Mouse (Mus musculus) heart, adult 18-20 months (tissue): Measurements from ENCODE around the gene Bmp8a. TPM values are rescaled to one million over a fixed set of nuclear protein-coding genes. Genes with fewer than 3 reads are reported as not detected.

ENCODE experiments used
- DNase-seq, 2 experiments: peaks; one replicate each; pipeline ENCODE4 v3.0.0; 2021 to 2022; ENCODE audit warnings: mixed read lengths in 1 of 2
- total RNA-seq, 2 experiments: library from RNA; stranded (reverse); gene quantifications; 2 replicates each; pipeline ENCODE4 v1.2.3; 2021

Gene Bmp8a
- total RNA-seq, 2 experiments from 2014 or later = not detected

DNA sequence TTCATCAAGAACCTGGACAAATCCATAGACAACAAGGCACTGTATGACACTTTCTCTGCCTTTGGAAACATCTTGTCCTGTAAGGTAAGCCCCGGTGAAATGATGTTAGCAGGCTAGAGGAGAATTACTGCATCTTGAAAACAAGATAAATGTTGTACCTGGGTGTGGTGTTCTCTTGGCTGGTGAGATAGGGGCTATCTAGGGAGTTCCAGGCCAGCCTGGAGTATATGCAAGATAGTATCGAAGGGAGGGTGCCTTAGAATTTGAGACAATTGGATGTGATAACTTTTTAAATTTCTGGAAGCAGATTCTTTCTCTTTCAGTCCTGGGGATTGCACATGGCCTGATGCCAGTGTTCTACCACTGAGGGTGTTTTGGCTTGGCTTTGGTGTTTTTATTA lies 56.3 kb downstream of the Bmp8a start:
- no peak for DNase-seq

DNA sequence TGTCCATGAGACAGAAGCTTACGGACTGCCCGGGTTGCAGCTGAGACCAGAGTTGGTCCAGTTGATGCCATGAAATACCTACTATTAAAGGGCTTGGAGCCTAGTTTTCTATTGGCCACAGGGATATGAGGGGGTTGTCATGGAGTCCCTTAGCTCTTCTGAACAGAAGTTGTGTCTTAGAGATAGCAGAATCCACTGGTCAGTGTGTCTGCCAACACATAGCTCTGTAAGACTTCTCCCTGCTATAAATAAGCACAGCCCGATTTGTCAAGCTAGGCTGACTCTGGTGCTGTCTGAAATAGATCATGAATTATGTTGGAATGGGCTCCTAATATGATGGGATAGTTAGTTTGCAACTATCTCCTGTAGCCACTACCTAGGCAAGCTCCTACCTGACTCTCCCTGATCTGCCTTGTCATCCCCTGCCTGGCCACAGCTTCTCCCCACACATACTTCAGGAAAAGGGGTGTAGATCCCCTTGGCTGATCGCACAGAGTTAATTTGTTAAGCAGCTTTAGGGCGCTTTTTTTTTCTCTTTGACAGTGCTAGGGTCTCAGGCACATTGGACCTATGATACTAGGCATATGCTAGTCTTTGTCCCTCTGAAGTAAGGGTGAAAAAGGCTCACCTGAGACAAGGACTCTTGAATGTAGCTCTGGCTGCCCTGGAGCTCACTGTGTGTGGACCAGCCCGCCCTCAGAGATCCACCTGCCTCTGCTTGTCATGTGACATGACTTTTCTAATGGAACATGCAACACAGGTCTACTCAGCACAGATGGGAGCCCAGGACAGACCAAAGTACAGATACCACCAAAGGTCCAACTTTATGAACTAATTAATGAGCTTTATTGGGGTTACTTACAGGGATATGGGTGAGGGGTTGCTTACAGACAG lies 58.1 kb downstream of the Bmp8a start:
- peak; percentile 46 to 60 for DNase-seq

DNA sequence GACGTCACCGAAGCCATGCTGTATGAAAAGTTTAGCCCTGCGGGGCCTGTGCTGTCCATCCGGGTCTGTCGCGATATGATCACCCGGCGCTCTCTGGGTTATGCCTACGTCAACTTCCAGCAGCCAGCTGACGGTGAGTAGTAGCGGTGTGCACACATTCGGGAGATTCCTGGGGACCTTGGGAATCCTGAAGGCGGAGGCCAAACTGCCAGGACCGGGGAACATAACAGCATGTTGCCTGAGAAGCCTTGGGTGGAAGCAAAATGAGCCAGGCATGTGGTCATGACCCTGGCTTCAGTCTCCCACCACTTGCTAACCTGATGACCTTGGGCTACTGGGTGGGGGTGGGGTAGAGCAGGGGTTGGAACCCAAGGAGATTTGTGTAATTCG lies 59.4 kb downstream of the Bmp8a start:
- peak; percentile 29 to 55 for DNase-seq

DNA sequence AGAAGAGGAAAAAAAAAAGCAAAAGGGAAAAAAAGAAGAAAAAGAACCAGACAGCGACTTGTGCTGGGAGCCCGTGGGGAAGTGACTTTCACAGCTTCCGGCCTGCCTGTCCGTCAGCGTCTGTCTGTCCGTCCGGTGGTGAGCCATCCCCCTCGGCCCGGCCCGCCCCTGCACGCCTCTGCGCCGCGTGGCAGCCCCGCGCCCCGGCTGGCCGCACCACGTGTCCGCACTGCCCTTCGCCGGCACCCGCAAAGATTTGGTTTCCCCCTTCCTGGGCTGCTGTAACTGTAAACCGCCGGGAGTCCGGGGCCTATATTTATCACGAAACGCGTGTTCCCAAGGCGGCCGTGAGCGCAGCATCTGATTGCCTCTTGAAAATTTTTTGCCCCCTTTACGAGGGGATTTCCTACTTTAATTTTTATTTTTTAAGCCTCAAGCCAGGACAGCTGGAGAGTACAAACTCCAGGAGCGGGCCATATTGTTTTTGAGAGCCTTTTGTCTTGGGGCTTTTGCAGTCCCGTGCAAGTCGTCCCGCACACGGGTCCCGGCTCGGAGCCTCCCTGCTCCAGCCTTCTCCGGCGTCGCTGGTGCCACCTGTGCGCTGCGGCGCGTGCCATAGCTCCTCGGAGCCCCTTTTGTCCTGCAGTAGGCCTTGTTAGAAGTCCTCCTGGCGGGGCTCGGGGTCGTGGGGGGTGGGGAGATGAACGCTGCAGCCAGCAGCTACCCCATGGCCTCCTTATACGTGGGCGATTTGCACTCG lies 60.0 kb downstream of the Bmp8a start:
- peak; percentile 57 for DNase-seq

DNA sequence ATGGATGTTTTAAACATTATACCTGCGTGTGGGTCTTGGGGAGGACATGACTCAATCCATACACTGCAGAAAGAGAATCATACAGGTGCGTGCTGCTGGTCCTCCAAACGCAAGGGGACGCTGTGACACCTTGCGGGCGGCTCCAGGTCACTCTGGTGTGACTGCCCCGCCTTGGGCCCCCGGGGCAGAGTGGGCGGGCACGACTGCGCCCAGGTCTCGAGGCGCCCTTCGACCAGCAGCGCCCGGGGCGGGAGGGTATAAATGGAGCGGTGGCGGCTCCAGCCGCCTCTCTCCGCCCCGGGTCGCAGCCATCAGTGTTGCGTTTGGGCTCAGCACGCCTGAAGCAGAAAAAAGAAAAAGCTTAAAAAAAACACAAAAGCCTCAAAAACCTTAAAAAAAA lies 60.6 kb downstream of the Bmp8a start:
- DNase-seq = peak; percentile 92 to 94

DNA sequence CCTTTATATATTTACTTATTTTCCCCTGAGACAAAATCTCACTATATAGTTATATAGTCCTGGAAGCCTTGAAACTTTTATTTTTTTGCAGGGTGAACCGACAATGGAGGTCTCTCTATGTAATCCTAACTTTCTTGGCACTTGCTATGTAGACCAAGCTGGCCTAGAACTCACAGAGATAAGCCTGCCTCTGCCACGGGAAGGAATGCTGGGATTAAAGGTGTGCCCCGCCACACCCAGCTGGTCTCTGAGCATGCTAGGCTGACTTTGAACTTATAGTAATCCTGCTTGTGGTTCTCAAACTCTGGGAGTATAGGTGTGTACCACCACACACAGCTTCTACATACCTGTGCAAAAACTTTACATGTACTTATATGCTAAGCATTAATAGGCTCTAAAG lies 62.9 kb downstream of the Bmp8a start:
- no peak for DNase-seq

DNA sequence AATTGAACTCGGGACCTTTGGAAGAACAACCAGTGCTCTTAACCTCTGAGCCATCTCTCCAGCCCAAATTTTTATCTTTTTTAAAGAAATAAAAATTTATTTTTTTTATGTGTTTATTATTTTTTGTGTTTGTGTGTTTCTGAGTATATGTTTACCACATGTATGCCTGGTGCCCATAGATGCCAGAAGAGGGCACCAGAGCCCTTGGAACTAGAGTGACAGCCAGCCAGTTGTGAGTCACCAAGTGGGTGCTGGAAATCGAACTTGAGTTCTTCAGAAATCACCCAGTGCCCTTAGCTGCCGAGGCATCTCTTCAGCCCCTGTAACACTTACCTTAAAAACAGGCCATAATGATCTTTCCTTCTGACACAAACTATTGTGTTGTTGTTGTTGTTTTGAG lies 72.0 kb downstream of the Bmp8a start:
- DNase-seq = no peak

Other genes with a start within 250 kb of the Bmp8a start
- not detected for gene Bmp8b, start 238.1 kb downstream of the Bmp8a start, total RNA-seq
- not detected for gene Oxct2b, start 227.0 kb downstream of the Bmp8a start, total RNA-seq
- 10 to 100 TPM; 21.1 to 26.5 TPM for gene Ppie, start 203.3 kb downstream of the Bmp8a start, total RNA-seq
- under 1 TPM; 0.05 to 0.50 TPM for gene Hpcal4, start 160.0 kb downstream of the Bmp8a start, total RNA-seq
- gene Nt5c1a, start 141.7 kb downstream of the Bmp8a start, total RNA-seq = 10 to 100 TPM; 50.8 to 64.1 TPM
- gene Heyl, start 109.7 kb downstream of the Bmp8a start, total RNA-seq = 10 to 100 TPM in 1 of 2 experiments, 1 to 10 TPM in 1; 8.9 to 11.2 TPM
- gene Pabpc4, start 80.9 kb downstream of the Bmp8a start, total RNA-seq = 100 to 1,000 TPM; 336 to 356 TPM
- gene Oxct2a, start 19.6 kb downstream of the Bmp8a start, total RNA-seq = not detected